8 mouse cellular contexts compared by ENCODE assay signal in genomic region chr7:112822879-112823278, GRCm38 (mm10).
DNase-seq lines count a peak whose midpoint lies in the region; ATAC-seq and TF ChIP-seq lines count a peak whose summit lies in the region.

No protein-coding gene starts in this region.

- no peaks in the 10 kb centered on the region for H3K27me3 ChIP-seq in embryonic facial prominence, embryonic 13.5 days
- H3K27me3 ChIP-seq in kidney, embryonic 15.5 days = no peaks in the 10 kb centered on the region
- no peaks in the 10 kb centered on the region for H3K27me3 ChIP-seq in neural tube, embryonic 12.5 days (replicated peaks)

- no peaks in the 10 kb centered on the region for H3K36me3 ChIP-seq in embryonic facial prominence, embryonic 13.5 days
- no peaks in the 10 kb centered on the region for H3K36me3 ChIP-seq in kidney, embryonic 15.5 days
- no peaks in the 10 kb centered on the region for H3K36me3 ChIP-seq in neural tube, embryonic 12.5 days

- no peak overlapping the region for H3K4me3 ChIP-seq in layer of hippocampus, adult 2 months
- H3K4me3 ChIP-seq in embryonic facial prominence, embryonic 13.5 days = no peak overlapping the region
- H3K4me3 ChIP-seq in kidney, embryonic 15.5 days (replicated peaks) = 0 out of 2 replicates have a peak overlapping the region, but pooled peaks have one; percentile 5
- no peak overlapping the region for H3K4me3 ChIP-seq in neural tube, embryonic 12.5 days

- H3K9me3 ChIP-seq in embryonic facial prominence, embryonic 13.5 days = no peaks in the 10 kb centered on the region
- no peaks in the 10 kb centered on the region for H3K9me3 ChIP-seq in kidney, embryonic 15.5 days (replicated peaks)
- H3K9me3 ChIP-seq in neural tube, embryonic 12.5 days = no peaks in the 10 kb centered on the region

- peak overlapping the region; percentile 48 for H3K4me2 ChIP-seq in embryonic facial prominence, embryonic 13.5 days
- H3K4me2 ChIP-seq in kidney, embryonic 15.5 days = peak overlapping the region; percentile 42
- H3K4me2 ChIP-seq in neural tube, embryonic 12.5 days (replicated peaks) = peak overlapping the region; percentile 38

- no peak for DNase-seq in layer of hippocampus, adult 2 months (ENCODE audit: low spot score in 2 of 2)
- no peak for DNase-seq in layer of hippocampus, adult 11-12 months (ENCODE audit: low spot score)
- no peak for DNase-seq in left cerebral cortex, postnatal 36 days (ENCODE audit: low spot score in 2 of 2)
- no peak for DNase-seq in spleen, postnatal 36 days (ENCODE audit: low spot score in 2 of 2)
- DNase-seq in gastrocnemius, postnatal 25 days = no peak

- no peak for ATAC-seq in embryonic facial prominence, embryonic 13.5 days (ENCODE audit: insufficient number of reproducible peaks, insufficient read depth, low FRiP score, low TSS enrichment, low read depth)
- ATAC-seq in kidney, embryonic 15.5 days (replicated peaks; ENCODE audit: low FRiP score) = no peak
- ATAC-seq in neural tube, embryonic 12.5 days (ENCODE audit: low FRiP score, low read depth) = no peak

- WGBS in embryonic facial prominence, embryonic 13.5 days = 13% methylated on average over 5 of the region's 5 CpGs
- 15% methylated on average over 5 of the region's 5 CpGs for WGBS in kidney, embryonic 15.5 days
- 8% methylated on average over 5 of the region's 5 CpGs for WGBS in neural tube, embryonic 12.5 days

- H3K4me1 ChIP-seq in embryonic facial prominence, embryonic 13.5 days = peaks cover 80% of the 10 kb centered on the region
- H3K4me1 ChIP-seq in kidney, embryonic 15.5 days = peaks cover 84% of the 10 kb centered on the region
- H3K4me1 ChIP-seq in neural tube, embryonic 12.5 days = peaks cover 59% of the 10 kb centered on the region

- intact Hi-C loops in left cerebral cortex, postnatal 36 days (cut with DNase I) = loop anchor here (5.0 kb wide), 1 partner anchor 141 kb away; no protein-coding TSS in a partner anchor

- H3K27ac ChIP-seq in layer of hippocampus, adult 2 months = peak overlapping the region; percentile 67
- peak overlapping the region; percentile 76 for H3K27ac ChIP-seq in embryonic facial prominence, embryonic 13.5 days
- H3K27ac ChIP-seq in kidney, embryonic 15.5 days = peak overlapping the region; percentile 78
- no peak overlapping the region for H3K27ac ChIP-seq in neural tube, embryonic 12.5 days

- TF ChIP-seq CTCF in layer of hippocampus, adult 2 months (conservative IDR thresholded peaks at IDR 0.05) = peak; percentile 24; the same call in 1 of the 2 replicates

- H3K9ac ChIP-seq in embryonic facial prominence, embryonic 13.5 days = no peak overlapping the region
- H3K9ac ChIP-seq in kidney, embryonic 15.5 days = no peak overlapping the region
- no peak overlapping the region for H3K9ac ChIP-seq in neural tube, embryonic 12.5 days
